Mouse (Mus musculus) gastrocnemius, postnatal 36 days (tissue): ENCODE data around the gene Chp2. TPM values are rescaled to one million over a fixed set of nuclear protein-coding genes. Genes with fewer than 3 reads are reported as not detected.

Experiments used
- DNase-seq, 2 experiments: peaks; one replicate each; pipeline ENCODE4 v3.0.0; 2022
- intact Hi-C: fragments of 180-260 bp; cut with DNase I; formaldehyde crosslinking; loops from one replicate; pipeline ENCODE4 v1.15.1; 2025
- long read RNA-seq, 2 experiments: library from polyadenylated mRNA; stranded (forward); transcript quantifications; one replicate each; pipeline ENCODE4 v2.0.0; 2021
- total RNA-seq, 2 experiments: library from RNA; stranded (reverse); gene quantifications; 2 replicates each; pipeline ENCODE4 v1.2.3; 2021

The Chp2 gene
- total RNA-seq: 1 to 10 TPM; 4.5 to 5.3 TPM
- long read RNA-seq, experiment 1, partial matches to known transcripts: 1 of 1 reads
- long read RNA-seq, experiment 1, other reads (novel, unspliced or antisense): 0 of 1 reads
- long read RNA-seq, experiment 2: 0 reads

GRCm38 (mm10) chr7:122219315-122219801, at the start of gene Chp2:
Chp2 (plus strand) TSS chr7:122219496.
- peak; percentile 33 to 35 for DNase-seq
- intact Hi-C loops: no loop called here

GRCm38 (mm10) chr7:122170705-122171104, 48.6 kb upstream of the Chp2 start:
- intact Hi-C loops: no loop called here
- no peak for DNase-seq

DNA sequence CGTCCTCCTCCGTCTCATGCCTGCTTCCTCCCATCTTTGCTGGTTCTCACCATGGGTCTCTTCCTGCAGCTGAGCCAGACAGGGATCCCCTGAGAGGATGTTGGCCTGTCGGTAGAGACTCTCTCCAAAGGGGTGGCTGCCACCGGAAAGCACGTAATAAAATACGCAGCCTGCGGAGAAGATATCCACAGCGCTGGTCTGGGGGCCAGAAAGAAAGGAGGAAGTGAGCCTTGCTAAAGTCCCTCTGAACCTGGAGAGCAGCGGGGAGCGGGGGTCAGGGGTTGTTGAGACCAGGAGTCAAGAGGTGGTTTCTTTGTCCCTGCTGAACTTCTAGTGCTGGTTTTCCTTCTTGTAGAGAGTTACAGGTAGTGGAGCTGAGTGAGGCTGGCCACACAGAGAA, 47.7 kb upstream of the Chp2 start:
- no peak for DNase-seq
- intact Hi-C loops: no loop called here

- DNase-seq: no peak
Observed at GRCm38 (mm10) chr7:122180720-122181119, 38.6 kb upstream of the Chp2 start.

DNA sequence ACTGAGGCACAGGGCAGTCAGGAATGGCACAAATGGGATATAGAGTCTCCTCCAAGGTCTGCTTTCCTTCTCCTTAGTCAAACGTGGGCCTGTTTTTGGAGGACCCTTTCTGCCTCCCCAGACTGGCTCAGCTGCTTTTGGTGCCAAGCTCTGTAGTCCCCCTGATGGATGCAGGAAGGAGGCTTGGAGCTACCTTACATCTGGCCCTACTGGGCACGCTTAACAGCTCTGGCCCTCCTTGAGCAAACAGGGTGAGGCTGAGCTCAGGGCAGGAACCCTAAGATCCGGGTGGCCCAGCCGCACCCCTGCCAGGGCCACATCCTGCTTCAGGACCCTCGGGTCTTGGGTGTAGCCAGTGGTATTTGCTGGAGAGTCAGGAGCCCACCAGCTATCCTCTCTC, 34.7 kb upstream of the Chp2 start:
- no peak for DNase-seq
- intact Hi-C loops: no loop called here

More at GRCm38 (mm10) chr7:122180720-122181119, 38.6 kb upstream of the Chp2 start:
- intact Hi-C loops: no loop called here

- intact Hi-C loops: no loop called here
- no peak for DNase-seq
Observed at GRCm38 (mm10) chr7:122186043-122186442, 33.3 kb upstream of the Chp2 start, which contains the start of gene Ern2. Ern2 (minus strand) TSS chr7:122186207.

- DNase-seq: no peak
- intact Hi-C loops: no loop called here
Observed at GRCm38 (mm10) chr7:122189484-122189883, 29.8 kb upstream of the Chp2 start.

DNA sequence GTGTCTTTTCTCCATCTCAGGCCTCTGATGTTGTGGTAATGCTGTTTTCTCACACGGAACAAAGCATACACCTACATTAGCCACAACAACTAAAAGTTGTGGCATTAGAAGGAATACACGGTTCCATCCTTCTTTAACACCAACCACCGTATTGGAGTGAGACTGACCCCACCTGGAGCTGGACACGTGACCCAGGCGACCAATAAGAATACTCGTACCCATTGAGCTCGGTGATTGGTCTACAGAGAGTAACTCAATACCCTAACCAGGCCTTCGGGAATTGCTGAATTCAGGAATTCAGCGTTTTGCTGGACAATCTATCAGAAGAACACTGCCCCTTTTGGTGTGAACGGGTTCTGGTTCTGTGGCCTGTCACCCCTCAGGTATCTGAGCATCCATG, 28.2 kb upstream of the Chp2 start:
- intact Hi-C loops: no loop called here

DNA sequence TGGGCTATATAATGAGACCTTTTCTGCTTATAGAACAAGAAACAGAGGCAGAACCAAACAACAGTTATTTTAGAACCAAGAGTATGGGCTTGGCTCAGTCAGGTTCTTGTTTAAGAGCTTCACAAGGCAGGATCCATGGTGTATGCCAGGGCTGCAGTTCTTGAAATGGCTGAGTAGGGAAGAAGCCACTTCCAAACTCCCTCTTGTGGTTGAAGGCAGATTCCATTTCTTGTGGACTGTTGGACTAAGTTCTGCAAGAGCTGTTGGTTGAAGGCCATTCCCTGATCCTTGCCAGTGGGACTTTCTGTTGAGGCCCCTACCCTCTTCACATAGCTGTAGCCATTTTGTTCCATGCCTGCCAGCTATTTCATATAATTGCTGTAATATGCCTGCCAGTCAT, 25.4 kb upstream of the Chp2 start:
- DNase-seq: no peak
- intact Hi-C loops: no loop called here

More for the DNA sequence above, 28.2 kb upstream of the Chp2 start:
- DNase-seq: no peak

GRCm38 (mm10) chr7:122196771-122197170, 22.5 kb upstream of the Chp2 start:
- intact Hi-C loops: no loop called here
- no peak for DNase-seq

- DNase-seq: no peak
- intact Hi-C loops: no loop called here
Observed at GRCm38 (mm10) chr7:122197306-122197705, 22.0 kb upstream of the Chp2 start.

GRCm38 (mm10) chr7:122199296-122199695, 20.0 kb upstream of the Chp2 start:
- intact Hi-C loops: no loop called here
- no peak for DNase-seq

GRCm38 (mm10) chr7:122203936-122204335, 15.4 kb upstream of the Chp2 start:
- no peak for DNase-seq
- intact Hi-C loops: loop anchor here (5.0 kb wide), 2 partner anchors 38 to 258 kb away; no protein-coding TSS in a partner anchor

DNA sequence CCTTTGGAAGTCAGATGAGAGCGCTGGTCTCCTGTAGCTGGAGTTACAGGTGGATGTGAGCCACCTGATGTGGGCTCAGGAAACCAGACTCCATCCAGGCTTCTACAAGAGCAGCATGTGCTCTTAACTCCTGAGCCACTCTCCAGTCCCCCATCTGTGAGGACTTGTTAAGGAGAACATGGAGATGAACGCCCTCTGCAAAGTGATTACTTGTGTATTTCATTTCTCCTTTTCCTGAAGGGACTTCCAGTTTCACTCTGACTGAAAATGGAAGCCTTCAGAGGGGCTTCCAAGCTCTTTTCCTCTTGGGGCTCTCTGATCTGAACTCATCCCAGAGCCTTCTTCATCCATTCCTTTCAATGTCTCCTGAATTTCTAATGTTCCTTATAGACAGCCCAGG, 13.2 kb upstream of the Chp2 start:
- DNase-seq: no peak
- intact Hi-C loops: no loop called here

- DNase-seq: no peak
- intact Hi-C loops: no loop called here
Observed at GRCm38 (mm10) chr7:122208276-122209021, 10.8 kb upstream of the Chp2 start.

- intact Hi-C loops: no loop called here
Observed at GRCm38 (mm10) chr7:122226020-122226742, 6.9 kb downstream of the Chp2 start.

DNA sequence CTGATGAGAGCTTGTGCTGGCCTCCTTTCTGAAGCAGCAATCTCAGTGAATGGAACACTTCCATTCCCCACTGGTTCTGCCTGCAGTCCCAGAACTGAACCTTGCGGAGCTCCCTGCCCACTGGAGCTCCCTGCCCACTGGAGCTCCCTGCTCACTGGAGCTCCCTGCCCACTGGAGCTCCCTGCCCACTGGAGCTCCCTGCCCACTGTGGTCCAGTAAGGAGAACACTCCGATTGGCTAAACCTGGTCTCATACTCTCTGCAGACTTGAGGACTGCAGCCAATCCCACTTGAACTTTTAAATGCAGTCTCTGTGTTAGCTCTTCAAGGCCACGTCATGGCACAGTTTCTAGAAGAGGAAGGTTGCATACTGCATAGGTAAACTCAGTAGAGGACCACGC, 7.4 kb downstream of the Chp2 start:
- intact Hi-C loops: no loop called here
- DNase-seq: no peak

More at GRCm38 (mm10) chr7:122226020-122226742, 6.9 kb downstream of the Chp2 start:
- no peak for DNase-seq

GRCm38 (mm10) chr7:122229306-122229705, 10.0 kb downstream of the Chp2 start:
- intact Hi-C loops: no loop called here
- no peak for DNase-seq

GRCm38 (mm10) chr7:122229916-122230315, 10.6 kb downstream of the Chp2 start:
- no peak for DNase-seq
- intact Hi-C loops: no loop called here

DNA sequence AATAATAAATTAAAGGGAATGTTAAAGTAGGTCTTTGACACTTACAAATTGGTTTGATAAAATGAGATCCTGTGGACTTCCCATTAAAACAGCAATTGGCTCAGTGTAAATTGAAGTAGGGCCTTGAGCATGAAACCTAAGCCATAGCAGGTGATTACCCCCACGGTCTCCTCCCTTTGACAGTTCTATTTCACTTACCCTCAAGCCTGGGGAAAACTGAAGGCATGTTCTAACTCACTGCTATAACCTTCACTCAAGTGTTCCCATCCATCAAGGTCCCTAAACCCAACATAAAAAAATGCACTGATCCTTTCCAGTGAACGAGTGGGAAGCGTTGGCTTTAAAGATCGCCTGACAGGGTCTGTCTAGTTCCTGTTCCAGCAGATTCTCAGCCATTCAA, 11.6 kb downstream of the Chp2 start:
- intact Hi-C loops: no loop called here

DNA sequence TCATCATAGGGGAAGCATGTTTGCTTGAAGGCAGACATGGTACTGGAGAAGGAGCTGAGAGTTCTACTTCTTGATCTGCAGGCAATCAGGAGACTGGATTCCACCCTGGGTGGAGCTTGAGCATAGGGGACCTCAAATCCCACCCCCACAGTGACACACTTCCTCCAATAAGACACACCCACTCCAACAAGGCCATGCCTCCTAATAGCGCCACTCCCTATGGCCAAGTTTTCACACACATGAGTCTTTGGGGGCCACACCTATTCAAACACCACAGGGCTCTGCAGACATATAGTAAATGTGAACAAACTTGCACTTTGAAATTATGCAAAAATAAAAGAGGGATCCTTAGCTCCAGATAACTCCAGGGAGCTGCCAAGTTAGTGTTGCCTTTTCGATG, 19.6 kb downstream of the Chp2 start:
- no peak for DNase-seq
- intact Hi-C loops: no loop called here

More for the DNA sequence above, 11.6 kb downstream of the Chp2 start:
- no peak for DNase-seq
